Mouse (Mus musculus) lung, postnatal 36 days (tissue): ENCODE measurements at regions not wholly inside any gene's neighbourhood (a gene's known extent, or its start where the extent isn't known, plus 50 kb on each side); places are given as distances from the start of the nearest gene placed in this dataset.

ENCODE experiments used
- DNase-seq: peaks from one replicate; pipeline ENCODE4 v3.0.0; 2022; ENCODE audit warnings: mixed read lengths

- DNase-seq, result no peak
Observed at GRCm38 (mm10) chr14:17234898-17235297, 415.9 kb upstream of the Rarb start.

- DNase-seq, result no peak
Observed at GRCm38 (mm10) chr14:17211502-17211901, 392.5 kb upstream of the Rarb start.

GRCm38 (mm10) chr14:17205691-17206090 lies 386.7 kb upstream of the Rarb start:
- DNase-seq, result no peak

DNA sequence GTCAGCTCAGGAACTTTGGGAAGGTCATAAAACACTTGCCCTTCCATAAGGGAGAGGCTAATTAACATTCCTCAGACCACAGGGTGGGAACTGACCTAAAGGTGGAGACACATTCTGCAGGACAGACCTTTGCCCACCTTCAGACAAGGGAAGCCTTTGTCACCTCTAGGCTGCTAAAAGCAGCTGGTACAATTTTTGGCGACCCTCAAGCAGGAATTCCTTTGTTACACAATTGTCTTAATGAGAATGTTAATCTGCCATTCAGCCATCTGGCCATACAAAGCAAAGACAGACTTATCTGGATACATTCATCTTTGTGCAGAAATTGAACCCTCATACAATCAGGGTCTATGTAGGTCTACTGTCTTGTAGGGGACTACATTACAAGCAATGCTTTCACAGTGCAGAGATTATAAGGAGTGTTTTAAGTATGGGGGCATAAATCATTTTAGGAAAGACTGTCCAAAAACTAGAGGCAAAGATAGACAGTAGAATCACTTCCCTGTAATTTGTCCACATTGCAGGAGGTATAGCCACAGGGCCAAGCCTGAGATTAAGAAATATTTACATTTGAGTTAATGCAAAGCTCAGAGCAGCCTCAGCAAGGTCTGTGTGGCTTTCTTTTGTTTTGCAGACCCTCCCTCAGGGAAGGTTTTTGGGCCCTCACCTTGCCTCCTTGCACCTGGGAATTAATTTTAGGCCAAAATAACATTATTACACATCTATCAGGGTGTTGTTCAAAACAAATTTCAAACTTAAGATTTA lies 384.5 kb upstream of the Rarb start:
- no peak for DNase-seq

- DNase-seq, result no peak
Observed at GRCm38 (mm10) chr14:17192953-17193352, 374.0 kb upstream of the Rarb start.

- DNase-seq, result peak; percentile 19
Observed at GRCm38 (mm10) chr14:17173218-17173617, 354.3 kb upstream of the Rarb start.

DNA sequence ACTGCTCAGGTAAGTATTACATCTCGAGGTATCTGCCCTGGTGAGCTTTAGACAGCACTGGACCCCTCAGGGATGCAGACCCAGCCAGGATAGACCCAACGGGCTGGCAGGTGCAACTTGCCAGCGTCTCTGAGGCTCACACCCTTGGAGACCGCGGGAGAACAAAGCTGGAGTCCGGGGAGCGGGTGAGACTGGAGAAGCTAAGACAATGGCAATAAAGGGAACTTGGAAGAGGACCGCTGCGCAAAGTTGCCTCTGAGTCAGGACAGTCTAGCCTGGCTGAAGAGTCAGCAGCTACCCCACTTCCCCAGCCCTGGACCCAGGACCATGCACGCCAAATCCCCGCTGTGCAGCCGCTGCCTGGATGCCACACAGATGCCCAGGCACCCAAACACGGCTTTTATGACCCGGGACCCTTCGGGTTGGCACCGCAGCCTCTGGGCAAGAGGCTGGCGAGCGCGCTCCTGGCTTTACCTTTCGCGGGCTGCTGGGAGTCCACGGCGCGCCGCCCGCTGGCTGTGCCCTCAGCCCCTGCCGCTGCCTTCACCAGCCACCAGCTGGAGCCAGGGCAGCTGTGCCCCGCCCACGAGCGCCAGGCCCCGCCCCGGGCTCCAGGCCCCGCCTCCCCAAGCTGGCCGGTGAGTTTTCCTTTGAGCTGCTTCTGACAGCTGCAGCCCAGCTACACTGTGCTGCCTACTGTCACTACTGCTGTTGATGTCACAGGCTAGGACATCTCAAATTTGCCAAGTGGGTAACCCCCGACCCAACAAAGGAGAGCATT lies 353.6 kb upstream of the Rarb start:
- DNase-seq, result peak; percentile 87

- peak; percentile 4 for DNase-seq
Observed at GRCm38 (mm10) chr14:17171896-17172295, 352.9 kb upstream of the Rarb start.

GRCm38 (mm10) chr14:17158324-17158723 lies 339.4 kb upstream of the Rarb start:
- no peak for DNase-seq

DNA sequence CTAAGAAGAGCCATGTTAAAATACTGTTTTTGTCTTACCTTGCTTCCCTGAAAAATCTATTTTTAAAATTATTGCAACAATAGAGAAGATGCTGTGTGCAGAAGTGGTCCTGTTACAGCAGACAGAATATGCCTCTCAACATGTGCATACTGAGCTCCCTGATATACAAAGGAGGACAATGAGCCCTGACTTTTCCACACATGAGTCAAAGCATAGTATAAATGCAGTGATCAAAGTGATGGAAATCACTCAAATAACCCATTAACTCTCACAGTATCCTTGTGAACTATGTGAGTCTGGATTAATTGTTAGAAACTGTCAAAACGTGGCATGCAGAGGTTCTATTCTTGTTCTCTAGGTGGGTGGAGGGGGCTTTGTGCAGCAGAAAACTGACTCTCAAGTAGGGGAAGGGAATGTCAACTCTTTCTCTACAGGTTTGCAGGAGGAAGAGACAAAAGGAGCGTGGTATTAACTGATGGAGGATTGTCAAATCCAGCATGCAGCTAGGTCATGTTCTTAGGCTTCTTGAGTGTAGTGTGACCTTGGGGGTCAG lies 337.5 kb upstream of the Rarb start:
- DNase-seq, result no peak

- DNase-seq, result peak; percentile 24
Observed at GRCm38 (mm10) chr14:17120679-17121078, 301.7 kb upstream of the Rarb start.

DNA sequence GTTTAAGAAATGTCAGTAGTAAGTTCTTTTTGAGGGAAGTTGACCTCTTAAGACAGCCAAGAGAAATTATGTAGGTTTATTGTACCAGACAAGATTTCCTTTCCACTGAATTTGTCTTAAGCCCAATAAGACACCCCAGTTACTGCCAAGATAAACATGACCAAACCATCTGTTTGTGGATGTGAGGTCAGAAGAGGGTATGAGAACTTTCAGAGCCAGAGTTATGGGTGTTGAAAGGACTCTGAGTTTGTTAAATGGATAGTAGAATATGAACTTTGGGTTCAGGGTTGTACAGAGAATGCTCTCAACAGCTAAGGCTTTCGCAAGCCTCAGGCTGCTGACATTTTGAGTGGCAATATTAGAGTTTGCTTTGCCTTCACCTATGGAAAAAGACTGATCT lies 287.7 kb upstream of the Rarb start:
- DNase-seq, result no peak

DNA sequence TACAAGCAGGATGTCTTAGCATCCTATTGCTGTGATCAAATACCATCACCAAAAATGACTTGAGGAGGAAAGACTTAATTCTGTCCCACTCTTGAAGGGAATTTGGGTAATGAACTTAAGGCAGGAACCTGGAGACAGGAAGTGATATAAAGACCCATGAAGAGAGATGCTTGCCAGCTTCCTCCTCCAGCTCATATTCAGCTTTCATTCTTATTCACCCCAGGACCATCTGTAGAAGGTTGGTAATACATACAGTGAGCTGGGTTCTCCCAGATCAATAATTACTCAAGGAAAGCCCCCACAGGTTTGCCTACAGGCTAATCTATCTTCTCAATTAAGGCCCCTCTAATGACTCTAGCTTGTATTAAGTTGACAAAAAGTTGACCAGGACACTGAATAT lies 283.5 kb upstream of the Rarb start:
- no peak for DNase-seq

DNA sequence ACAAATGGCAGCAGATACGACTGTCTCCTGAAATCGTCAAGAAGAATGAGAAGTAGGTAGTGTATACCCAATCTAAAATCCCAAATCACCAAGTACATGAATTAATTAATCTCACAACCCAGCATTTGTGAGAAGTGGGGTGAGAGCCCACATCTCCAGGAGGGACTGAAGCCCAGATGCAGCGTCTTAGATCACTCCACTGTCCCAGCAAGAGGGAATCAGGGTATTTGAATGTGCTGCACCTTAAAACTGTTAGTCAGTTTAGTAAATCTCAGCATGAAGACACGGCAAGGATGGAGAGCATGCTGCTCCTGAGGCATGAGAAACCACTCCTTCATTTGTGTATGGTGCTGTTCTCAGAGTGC lies 271.6 kb upstream of the Rarb start:
- no peak for DNase-seq

GRCm38 (mm10) chr14:17089640-17090572 lies 270.9 kb upstream of the Rarb start:
- DNase-seq, result no peak

DNA sequence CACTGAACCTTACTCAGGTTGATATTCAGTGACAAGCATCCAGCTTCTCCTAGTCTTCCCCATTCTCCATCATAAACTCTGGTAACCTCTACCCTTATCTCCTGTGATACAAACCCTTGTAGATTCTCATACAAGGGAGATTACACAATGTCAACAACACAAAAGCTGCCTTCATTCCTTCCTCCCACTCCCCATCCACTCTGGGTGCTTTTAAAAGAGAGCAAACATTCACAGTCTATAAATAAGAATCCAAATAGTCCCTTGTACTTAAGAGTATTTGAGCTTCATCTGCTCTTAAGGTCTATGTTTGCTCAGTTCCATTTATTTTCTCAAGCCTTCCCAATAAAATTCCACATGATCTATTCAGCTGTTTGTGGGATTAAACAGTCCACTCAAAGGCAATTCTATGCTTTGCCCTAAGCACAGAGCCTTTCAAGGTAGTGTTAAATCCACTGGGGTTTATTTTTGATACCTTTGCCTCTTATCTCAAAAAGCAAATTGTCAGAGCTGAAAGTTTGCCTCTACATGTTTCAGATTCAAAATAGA lies 270.2 kb upstream of the Rarb start:
- DNase-seq, result peak; percentile 39

GRCm38 (mm10) chr14:17087828-17088227 lies 268.9 kb upstream of the Rarb start:
- no peak for DNase-seq

DNA sequence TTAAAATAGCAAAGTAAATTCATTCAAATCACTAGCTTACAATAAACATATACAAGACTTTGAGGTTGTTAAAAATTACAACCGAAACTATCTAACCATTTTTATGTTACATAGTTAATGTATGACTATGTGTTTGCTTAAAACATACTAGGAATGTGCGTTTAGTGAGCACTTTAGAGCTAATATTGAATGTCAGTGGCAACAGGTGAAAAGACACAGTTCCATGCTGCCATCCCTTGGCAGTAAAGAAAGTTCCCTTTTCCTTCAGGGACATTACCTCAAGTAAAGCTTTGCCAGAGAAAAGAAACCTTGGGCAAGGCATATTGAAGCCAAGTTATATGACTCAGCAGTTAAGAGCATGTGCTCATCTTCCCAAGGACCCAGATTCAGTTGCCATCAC lies 265.0 kb upstream of the Rarb start:
- no peak for DNase-seq

- no peak for DNase-seq
Observed at GRCm38 (mm10) chr14:17081904-17082303, 262.9 kb upstream of the Rarb start.

DNA sequence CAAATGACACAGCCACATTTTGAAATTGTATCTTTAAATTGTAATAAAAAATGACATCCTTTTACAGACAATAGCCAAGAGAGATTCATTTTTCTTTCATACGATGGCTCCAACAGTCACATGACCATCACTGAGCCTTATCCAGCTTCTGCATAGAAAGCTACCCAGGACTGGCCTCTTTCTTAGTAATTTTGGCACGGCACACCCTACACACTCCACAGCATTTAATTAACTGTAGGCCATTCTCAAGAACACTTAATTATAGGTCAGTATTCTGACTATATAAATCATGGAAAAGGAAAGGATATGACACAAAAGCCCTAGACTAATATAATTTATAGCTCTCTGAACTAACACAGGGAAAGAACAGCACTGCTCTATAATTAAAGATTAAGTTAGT lies 260.6 kb upstream of the Rarb start:
- DNase-seq, result no peak

- DNase-seq, result peak; percentile 9
Observed at GRCm38 (mm10) chr14:17061358-17061757, 242.4 kb upstream of the Rarb start.

DNA sequence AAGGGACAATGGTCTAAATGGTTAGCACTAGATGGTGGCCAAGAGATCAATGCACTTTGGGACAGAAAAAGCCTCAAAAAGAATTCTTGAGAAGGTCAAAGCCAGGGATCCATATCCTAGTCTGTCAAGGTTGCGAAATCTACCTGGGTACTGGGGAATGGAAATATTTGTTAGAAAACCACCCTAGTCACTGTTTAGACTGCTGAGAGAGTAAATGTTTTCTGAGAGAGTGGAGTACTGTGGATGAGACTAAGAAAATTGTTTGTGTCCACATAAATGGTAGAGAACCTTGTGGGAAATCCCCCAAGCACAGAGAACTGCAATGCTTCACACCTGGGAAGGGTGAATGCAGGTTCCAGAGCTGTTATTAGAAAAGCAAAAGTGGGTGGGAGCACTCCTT lies 239.5 kb upstream of the Rarb start:
- DNase-seq, result no peak

- DNase-seq, result no peak
Observed at GRCm38 (mm10) chr14:17057355-17057754, 238.4 kb upstream of the Rarb start.
